Mouse (Mus musculus): Measurements from ENCODE around the gene Eif4g3.

- no peak for TF ChIP-seq CTCF (IDR thresholded peaks at IDR 0.05; ENCODE audit: low read depth)
- no peak for TF ChIP-seq EP300 (IDR thresholded peaks at IDR 0.05; ENCODE audit: low read depth)
Observed at GRCm38 (mm10) chr4:138220761-138221160, 227.9 kb downstream of the Eif4g3 start.
